Mouse (Mus musculus): ENCODE measurements around the gene Camkk1.

Camkk1 gene

DNA sequence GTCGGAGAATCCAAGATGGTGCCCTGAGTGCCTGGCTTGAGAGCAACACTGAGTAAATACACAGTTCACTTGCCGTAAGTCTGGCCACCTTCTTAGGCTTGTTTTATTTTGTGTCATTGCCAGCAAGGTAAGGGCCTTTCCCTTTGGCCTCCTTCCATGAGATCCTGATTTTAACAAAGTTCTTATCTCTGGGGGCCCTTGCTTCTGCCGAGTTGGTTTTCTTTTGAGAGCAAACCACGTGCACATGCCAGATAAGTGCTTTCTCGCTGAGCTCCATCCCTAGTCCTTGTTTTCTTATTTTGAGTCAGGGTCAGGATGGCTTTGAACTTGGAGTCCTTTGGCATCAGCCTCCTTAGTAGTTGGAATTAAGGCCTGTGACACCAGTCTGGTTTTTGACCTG, 38.9 kb downstream of the Camkk1 start:
- DNase-seq, result no peak

DNA sequence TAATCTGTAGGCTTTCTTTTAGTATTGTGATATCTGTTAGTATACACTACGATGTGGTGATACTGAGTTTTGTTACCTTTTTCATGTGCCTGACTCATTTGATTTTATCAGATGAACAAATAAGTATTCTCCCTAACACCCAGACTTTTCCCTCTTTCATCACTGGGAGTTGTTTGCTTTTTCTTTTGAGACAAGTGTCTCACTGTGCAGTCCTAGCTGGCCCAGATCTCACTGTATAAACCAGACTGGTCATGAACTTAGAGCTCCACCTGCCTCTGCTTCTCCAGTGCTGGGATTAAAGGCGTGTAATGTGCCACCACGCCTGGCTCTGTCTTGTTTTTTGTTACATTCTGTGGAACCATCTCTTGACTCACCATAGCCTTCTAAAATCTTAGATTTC, 40.8 kb downstream of the Camkk1 start:
- no peak for DNase-seq

DNA sequence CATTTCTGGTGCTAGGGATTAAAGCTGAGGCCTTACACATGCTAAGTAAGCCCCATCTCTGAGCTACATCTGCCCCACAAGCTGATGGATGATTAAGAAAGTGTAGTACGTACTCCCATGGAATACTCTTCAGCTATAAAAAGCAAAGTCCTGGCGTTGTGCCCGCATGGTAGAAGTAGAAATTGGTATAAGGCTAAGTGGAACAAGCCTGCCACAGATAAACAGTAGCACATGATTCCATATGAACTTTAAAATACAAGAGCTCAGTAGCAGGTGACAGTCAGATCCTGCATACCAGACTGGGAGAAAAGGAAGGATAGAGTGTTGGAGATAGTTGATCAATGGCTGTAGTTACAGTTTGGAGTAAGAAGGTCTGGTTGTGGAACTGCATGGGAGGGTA, 42.6 kb downstream of the Camkk1 start:
- DNase-seq, result no peak

DNA sequence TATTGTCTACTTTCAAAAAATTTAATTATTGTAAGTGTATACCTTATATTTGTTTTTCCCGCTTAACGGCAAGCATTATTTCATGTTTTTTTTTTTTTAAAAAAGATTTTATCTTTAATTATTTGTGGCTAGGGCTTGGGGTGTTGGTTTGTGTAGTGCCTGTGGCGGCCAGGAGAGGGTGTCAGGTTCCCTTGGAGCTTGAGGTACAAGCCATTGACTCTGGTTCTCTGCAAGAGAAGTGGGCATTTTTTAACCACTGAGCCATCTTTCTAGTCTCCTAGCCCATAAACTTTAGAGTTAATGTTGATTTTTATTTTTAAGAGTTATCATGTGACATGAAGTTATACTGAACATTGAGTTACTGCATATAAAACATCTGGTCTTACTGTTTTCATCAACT, 53.0 kb downstream of the Camkk1 start:
- peak; percentile 20 to 25 for DNase-seq

DNA sequence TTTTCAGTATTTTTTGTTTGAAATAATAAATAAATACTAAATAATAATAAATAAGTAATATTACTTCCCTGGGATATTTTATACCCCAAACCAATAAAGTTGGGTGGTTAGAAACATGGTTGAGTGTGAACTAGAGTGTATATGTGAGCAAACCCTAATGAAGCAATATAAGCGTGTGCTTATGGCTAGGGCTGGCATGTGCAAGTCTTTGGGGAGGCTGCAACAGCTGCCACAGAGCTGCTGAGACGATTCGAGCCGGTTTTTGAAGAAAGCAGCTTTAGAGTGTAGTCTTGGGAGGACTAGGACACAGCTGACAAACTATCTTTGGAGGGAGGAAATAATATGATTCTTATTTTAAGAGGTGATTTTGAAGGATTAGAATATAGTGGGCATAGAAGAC, 57.5 kb downstream of the Camkk1 start:
- DNase-seq, result no peak

DNA sequence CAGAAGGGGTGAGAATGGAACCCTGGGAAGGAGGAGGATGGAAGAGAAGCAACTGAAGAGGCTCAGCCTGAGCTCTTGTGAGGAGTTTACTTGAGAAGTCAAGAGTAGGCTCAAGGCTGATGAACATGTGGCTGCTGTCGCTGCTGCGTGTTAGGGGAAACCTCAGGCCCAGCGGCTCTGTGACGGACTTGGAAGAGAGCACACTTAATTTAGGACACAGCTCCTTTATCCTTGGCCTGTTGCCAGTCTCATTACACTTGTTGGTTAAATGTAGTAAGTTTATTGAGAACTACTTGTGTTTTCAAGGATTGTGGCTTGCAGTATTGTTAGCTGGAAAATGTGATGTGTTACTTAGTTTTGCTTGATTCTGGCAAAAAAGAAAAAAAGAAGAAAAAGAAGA, 57.9 kb downstream of the Camkk1 start:
- no peak for DNase-seq

DNA sequence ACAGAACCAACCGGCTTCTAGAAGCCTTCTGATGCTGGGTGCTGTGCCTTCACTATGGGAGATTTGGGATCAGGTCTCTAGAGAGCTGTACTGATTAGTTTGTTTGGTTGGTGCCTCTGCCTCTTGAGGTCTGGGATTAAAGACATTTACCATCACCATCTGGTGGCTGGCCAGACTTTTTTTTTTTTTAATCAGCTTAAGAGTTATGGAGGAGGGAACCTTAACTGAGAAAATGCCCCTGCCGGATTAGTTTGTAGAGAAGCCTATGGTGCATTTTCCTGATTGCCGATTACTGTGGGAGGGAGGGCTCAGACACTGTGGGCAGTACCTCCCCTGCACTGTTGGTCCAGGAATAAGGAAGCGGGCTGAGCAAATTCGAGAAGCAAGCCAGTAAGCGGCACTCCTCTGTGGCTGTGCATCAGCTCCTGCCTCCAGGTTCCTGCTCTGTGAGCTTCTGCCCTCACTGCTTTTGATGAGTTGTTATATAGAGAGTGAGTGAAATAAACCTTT, 58.5 kb downstream of the Camkk1 start:
- DNase-seq, result no peak

DNA sequence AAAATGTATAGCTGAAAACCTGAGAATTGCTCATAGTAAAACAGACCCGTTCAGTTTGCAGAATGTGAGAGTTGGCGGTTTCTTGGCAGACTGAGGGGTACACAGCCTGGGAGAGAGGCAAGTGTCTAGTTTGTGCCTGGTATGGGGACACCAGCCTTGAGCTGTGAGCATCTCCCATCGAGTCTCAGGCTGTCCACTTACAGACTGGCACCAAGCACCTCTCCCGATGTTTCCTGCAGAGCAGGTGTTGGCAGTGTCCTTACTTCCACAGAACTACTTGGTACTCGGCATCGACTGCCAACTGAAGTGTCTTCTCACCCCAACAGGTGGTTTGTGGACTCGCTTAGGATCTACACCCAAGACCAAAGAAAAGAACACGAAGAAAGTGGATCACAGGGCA, 59.8 kb downstream of the Camkk1 start:
- DNase-seq, result no peak

DNA sequence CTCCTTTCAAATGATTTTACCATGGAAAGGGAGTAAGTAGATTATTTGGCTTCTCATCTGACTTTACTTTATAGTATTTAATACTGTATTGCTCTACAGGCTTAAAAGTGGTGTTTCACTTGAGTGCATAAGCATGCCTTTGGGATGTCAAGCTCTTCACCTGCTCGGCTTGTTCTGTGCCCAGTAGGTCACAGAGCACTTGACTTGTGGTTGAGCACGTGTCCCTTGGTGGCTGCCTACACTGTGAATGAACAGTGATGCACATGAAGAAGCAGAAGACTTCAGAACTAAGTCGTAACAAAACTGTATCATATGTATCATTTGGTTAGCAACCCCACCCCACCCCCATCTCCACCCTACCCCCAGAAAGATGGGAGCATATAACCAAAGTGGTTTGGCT, 61.5 kb downstream of the Camkk1 start:
- no peak for DNase-seq

DNA sequence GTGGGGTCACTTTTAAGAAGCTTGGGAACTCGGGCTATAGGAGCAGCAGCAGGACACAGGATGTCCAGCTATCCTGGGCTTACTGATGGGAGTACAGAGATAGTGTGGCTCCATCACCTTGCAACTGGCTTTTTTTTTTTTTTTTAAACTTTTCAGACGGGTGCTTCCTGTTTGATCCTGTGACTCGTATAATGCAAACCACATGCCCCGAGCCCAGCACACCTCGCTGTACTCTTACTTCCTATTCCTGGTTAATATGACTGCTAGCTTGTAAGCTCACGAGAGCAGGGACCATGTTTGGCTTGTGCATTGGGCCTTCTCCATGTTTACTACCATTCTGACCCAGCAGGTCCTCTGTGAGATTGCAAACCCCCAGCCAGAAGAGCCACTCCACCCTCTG, 65.5 kb downstream of the Camkk1 start:
- DNase-seq, result no peak

DNA sequence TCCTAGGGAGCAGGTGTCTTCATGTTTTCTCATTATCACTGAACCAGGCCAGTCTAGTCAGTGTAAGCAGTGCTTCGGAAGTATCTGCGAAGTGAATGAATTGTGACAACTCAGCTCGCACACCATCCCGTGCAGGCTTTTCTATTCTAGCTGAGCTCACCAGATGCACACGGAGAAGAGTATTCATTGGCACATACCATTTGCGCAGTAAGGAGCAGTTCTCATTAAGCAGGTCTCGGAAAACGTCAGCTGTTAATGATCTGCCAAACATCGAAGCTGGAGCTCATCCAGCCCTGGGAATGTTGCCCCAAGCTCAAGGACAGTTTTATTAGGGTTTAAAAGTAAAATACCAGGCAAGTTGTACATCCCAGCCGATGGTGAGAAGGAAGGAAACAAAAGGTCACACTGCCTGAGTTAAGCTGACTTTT, 66.0 kb downstream of the Camkk1 start:
- no peak for DNase-seq

DNA sequence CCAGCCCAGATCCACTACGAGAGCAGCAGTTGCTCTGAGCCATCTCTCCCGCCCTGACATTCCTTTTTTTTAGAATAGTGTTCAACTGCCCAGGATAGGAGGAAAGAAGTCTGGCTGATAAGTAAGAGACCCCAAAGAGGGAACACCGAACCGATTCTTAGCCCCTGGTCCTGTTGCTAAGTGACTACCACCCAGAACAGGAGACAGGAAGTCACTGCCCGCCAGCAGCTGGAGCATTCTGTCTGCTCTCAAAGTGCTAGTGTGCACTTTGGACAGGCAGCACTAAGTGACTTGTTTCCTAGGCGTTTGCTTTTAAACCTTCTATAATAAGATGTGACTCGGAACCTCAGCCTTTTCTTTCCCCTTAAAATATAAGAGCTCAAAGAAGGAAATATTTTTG, 66.6 kb downstream of the Camkk1 start:
- DNase-seq, result no peak

DNA sequence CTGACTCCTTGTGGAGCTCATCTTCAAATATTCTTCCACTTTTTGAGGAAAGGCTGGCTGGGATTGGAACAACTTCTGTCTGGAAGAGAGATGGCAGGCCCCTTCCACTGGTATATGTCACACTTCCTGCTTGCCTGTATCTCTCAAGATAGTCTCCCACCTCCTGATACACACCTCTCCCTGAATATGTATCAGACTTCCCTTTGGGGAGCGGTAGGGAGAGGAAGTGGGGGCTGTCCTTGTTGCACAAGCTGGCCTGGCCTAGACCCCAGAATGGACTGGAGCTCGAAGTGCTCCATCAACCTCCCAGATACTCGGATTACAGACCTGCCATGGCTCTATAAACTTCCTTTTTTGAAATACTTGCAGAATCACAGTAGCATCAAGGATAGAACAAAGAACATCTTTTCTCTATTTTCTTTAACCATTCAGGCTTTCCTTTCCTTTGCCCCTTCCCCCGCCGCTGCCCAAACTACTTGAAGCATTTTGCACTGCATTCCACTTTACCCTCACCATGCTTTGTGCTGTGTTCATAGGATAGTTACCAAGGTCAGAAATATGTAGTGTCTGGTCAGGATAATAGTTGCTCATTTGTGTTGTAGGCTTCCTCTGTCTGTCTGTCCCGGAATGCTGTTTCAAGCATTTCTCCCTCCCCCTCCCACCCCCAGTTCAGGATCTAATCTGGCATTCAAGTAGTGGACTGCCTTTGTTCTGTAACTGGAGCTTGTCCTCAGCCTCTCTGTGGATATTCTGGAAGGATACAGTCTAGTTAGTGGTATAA, 69.1 kb downstream of the Camkk1 start:
- DNase-seq, result no peak

DNA sequence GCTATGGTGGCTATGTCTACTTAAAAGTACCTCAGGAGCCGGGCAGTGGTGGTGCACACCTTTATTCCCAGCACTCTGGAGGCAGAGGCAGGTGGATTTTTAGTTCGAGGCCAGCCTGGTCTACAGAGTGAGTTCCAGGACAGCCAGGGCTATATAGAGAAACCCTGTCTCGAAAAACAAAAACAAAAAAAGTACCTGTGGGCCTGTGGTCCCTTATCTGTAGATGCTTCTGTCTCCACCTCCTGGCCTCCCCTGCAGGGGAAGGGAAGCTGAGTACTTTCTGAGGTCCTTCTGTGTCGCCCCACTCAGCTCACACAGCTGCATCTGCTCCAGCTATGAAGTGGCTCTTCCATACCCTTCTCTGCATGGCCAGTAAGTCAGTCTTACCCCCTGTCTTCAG, 71.5 kb downstream of the Camkk1 start, which contains the start of gene Itgae:
Gene Itgae, plus strand, starts transcription at position 301 of the 400 bp plus-strand sequence.
- no peak for DNase-seq

DNA sequence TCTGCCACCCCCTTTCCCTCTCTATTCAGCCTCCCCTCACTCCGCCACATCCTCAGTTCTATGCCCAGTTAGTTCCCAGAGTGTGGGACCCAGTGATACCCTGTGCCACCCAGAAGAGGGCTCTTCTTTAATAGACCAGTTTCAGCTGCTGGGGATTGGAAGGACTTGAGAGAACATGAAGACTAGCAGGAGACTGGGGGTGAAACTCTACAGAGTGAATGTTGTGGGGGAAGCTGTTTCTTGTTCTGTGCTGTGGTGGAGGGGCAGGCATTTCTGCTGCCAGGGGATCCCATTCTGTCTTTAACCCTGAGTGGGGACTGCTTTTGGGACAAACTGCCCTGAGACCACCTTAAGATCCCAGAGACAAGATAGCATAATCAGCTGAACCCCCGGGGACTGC, 72.0 kb downstream of the Camkk1 start:
- no peak for DNase-seq
